Mouse (Mus musculus) thymus, adult 2 months (tissue): ENCODE data around the gene Naglu. TPM values are rescaled to one million over a fixed set of nuclear protein-coding genes. Genes with fewer than 3 reads are reported as not detected.

Experiments
- DNase-seq: peaks from one replicate; pipeline ENCODE4 v3.0.0; 2021
- H3K27ac ChIP-seq: fragments of 200-500 bp; 2 replicates; pipeline ENCODE4 v1.5.1; 2012; ENCODE audit warnings: low read length, control low read depth; ENCODE audit not compliant: control insufficient read depth, insufficient read depth
- H3K27me3 ChIP-seq: fragments of 200-500 bp; 2 replicates; pipeline ENCODE4 v1.6.1; 2012; ENCODE audit warnings: mild to moderate bottlenecking, low read length, moderate library complexity, mixed read lengths; ENCODE audit not compliant: control insufficient read depth, insufficient read depth
- H3K36me3 ChIP-seq: fragments of 200-500 bp; 2 replicates; pipeline ENCODE4 v1.6.1; 2012; ENCODE audit warnings: mild to moderate bottlenecking, low read length, moderate library complexity; ENCODE audit not compliant: control insufficient read depth, insufficient read depth
- H3K4me1 ChIP-seq: fragments of 200-500 bp; replicated peaks from 2 replicates; pipeline ENCODE4 v1.6.1; 2012; ENCODE audit warnings: low read length; ENCODE audit not compliant: control insufficient read depth, insufficient read depth
- H3K4me3 ChIP-seq: fragments of 200-500 bp; 2 replicates; pipeline ENCODE4 v1.5.1; 2012; ENCODE audit warnings: mild to moderate bottlenecking, low read length, control low read depth, moderate library complexity; ENCODE audit not compliant: control insufficient read depth, insufficient read depth
- CTCF ChIP-seq: fragments of 200-500 bp; IDR thresholded peaks from 2 replicates; pipeline ENCODE4 v1.5.1; 2012; ENCODE audit warnings: mild to moderate bottlenecking, control low read depth, low read length, moderate library complexity, borderline replicate concordance; ENCODE audit not compliant: control insufficient read depth, poor library complexity, insufficient read depth; ENCODE audit errors: extremely low read depth
- POLR2A ChIP-seq: fragments of 200-500 bp; IDR thresholded peaks from 2 replicates; pipeline ENCODE4 v1.6.1; 2012; ENCODE audit warnings: mild to moderate bottlenecking, low read length, control low read depth, moderate library complexity; ENCODE audit not compliant: control insufficient read depth, poor library complexity, insufficient read depth; ENCODE audit errors: extremely low read depth
- WGBS: fragments of 180-500 bp; shearing (Covaris S2); methylation state at CpG from one replicate; pipeline ENCODE4 v1.1.7; 2018; 5-methylcytosine and 5-hydroxymethylcytosine counted together
- polyA plus RNA-seq: library from polyadenylated mRNA; depleted of rRNA; stranded (reverse); fragments of >200 nt; gene quantifications from 2 replicates; pipeline ENCODE4 v1.2.3, GENCODE M21; 2012

Naglu gene
- polyA plus RNA-seq, 1 experiment: 25.2 TPM

- no peaks in the 10 kb centered on the region for H3K27me3 ChIP-seq
- no peak overlapping the region for H3K4me3 ChIP-seq
- DNase-seq: no peak
- H3K27ac ChIP-seq: no peak overlapping the region
- H3K4me1 ChIP-seq: no peaks in the 10 kb centered on the region
- no peak for TF ChIP-seq CTCF
- peaks cover 78% of the 10 kb centered on the region for H3K36me3 ChIP-seq
- 94% methylated on average over 5 of the region's 5 CpGs for WGBS
These were observed 33.2 kb downstream of the Naglu start for GRCm38 (mm10) chr11:101103011-101103410.

DNA sequence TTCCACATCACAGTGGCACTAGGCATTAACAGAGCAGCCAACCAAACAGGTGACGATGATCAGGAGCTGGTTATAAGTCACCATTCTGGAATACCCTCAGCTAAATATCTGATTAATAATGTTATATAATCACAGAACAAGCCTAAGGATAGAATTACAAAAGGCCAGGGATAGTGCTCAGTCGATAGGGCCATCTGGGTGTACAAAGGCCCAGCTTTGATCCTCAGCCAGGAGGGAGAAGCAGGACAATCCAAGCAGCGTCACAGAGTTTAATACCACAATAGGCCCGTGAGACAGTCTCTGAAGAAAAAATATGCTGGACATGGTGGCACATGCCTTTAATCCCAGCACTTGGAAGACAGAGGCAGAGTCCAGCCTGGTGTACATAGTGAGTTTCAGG is 39.5 kb downstream of the Naglu start:
- DNase-seq: no peak
- H3K27ac ChIP-seq: no peak overlapping the region
- TF ChIP-seq CTCF (no peak), POLR2A (no peak)
- H3K4me3 ChIP-seq: no peak overlapping the region
- WGBS: 93% methylated on average over 4 of the region's 4 CpGs
- H3K4me1 ChIP-seq: peaks cover 3% of the 10 kb centered on the region; the same call in 1 of the 2 replicates
- H3K27me3 ChIP-seq: no peaks in the 10 kb centered on the region
- peaks cover 23% of the 10 kb centered on the region for H3K36me3 ChIP-seq

DNA sequence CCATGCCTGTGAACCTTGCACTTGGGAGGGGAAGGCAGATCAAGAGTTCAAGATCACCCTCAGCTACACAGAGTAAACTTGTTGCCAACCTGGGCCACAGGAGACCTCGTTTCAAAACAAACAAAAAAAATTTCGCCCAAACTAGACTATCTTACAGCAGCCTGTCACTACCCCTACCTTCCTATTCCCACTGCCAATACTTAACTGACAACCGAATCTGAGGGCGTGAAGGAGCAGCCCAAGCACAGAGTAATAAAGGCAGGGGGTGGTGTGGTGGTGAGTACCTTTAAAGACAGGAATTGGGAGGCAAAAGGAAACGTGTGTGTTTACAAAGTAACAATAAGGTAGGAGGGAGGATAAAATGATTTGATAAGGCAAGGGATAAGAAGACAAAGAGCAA is 40.9 kb downstream of the Naglu start:
- Histone ChIP-seq H3K4me1 (peaks cover 3% of the 10 kb centered on the region; the same call in 1 of the 2 replicates), H3K4me3 (no peak overlapping the region), H3K36me3 (peaks cover 10% of the 10 kb centered on the region), H3K27ac (no peak overlapping the region), H3K27me3 (no peaks in the 10 kb centered on the region)
- TF ChIP-seq CTCF (no peak), POLR2A (no peak)
- 86% methylated on average over 5 of the region's 5 CpGs for WGBS
- no peak for DNase-seq

DNA sequence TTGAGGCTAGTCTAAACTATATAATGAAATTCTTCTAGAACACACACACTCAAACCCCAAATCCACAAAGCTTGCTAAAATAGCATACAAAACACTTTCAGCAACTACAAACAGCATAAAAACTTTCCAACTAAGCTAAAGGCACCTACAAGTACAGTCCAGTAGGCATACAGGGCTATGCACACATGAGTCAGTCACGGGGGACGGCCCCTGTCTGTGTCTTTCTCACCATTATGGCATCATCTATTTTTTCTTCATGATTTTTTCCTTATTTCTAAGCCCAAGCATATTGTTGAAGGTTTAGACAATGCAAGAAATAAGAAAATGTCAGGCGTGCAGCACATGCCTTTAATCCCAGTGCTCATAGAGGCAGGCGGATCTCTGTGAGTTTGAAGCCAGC is 41.4 kb downstream of the Naglu start:
- H3K27ac ChIP-seq: no peak overlapping the region
- WGBS: 95% methylated on average over 4 of the region's 4 CpGs
- TF ChIP-seq CTCF (no peak), POLR2A (no peak)
- H3K4me1 ChIP-seq: peaks cover 3% of the 10 kb centered on the region; the same call in 1 of the 2 replicates
- H3K36me3 ChIP-seq: peaks cover 5% of the 10 kb centered on the region; the same call in 1 of the 2 replicates
- H3K4me3 ChIP-seq: no peak overlapping the region
- DNase-seq: no peak
- H3K27me3 ChIP-seq: no peaks in the 10 kb centered on the region

DNA sequence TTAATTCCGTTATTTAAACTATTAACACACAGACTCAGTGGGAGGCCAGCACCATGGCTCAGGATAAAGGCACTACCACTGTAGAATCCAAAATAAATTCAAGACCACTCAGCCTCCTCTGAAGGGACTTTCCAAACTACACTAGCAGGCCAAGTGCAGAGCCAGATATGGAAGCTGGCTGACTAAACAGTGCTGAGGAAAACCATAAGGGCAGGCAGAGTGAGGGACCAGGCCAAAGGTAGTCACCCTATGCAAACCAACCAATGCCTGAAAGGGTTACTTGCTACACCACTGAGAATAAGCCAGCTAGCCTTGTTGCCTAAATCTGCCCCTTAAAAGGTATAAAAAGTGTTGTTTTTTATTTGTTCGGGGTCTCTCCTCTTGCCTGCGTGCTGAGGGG is 42.4 kb downstream of the Naglu start:
- no peaks in the 10 kb centered on the region for H3K27me3 ChIP-seq
- TF ChIP-seq POLR2A (no peak), CTCF (no peak)
- H3K27ac ChIP-seq: no peak overlapping the region
- 99% methylated on average over 3 of the region's 3 CpGs for WGBS
- peaks cover 3% of the 10 kb centered on the region for H3K4me1 ChIP-seq
- H3K36me3 ChIP-seq: peaks cover 5% of the 10 kb centered on the region; the same call in 1 of the 2 replicates
- H3K4me3 ChIP-seq: no peak overlapping the region
- DNase-seq: no peak

DNA sequence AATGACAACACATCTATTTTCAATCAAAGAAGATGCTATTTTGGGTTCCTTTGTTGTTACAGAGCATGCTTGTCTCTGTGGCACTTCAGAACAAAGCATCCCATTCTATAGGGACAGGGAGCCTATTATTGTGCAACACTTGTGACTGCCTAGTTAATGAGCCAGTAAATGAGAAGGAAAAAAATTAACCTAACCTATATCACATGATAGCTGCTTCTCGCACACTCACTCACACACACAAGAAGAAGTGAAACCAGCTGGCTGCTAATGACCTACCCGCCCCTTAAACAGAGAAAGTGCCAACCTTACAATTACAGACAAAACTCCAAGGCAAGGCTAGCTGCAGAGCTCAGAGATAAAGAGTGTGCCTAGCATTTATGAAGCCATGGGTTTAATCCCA is 45.8 kb downstream of the Naglu start:
- Histone ChIP-seq H3K27ac (no peak overlapping the region), H3K27me3 (no peaks in the 10 kb centered on the region), H3K36me3 (peaks cover 5% of the 10 kb centered on the region; the same call in 1 of the 2 replicates), H3K4me1 (peaks cover 8% of the 10 kb centered on the region), H3K4me3 (no peak overlapping the region)
- TF ChIP-seq POLR2A (no peak), CTCF (no peak)
- 81% methylated on average over 2 of the region's 2 CpGs for WGBS
- no peak for DNase-seq

DNA sequence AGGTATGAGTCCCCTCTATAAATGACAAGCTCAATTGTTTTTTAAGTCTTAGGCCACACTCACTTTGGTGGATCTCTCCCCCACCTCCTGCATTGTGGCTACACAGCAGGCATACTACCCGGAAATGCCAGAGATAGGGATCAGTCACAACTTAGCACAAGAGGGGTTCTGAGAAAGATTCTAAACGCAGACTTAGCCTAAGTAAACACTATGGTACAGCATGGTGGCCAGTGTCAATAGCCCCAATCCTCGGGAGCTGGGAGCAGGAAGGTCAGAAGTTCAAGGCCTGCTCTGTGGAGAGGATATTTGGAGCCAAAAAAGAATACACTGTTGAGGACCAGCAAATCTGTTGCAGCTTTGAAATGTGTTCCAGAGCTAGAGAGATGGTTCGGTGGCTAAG is 48.3 kb downstream of the Naglu start:
- H3K27me3 ChIP-seq: no peaks in the 10 kb centered on the region
- TF ChIP-seq CTCF (no peak), POLR2A (no peak)
- peak overlapping the region; percentile 3; the same call in 1 of the 2 replicates for H3K27ac ChIP-seq
- no peak for DNase-seq
- H3K4me3 ChIP-seq: no peak overlapping the region
- peaks cover 12% of the 10 kb centered on the region for H3K4me1 ChIP-seq
- WGBS: 26% methylated on average over 4 of the region's 4 CpGs
- no peaks in the 10 kb centered on the region; the same call in 1 of the 2 replicates for H3K36me3 ChIP-seq
